Comparison of ENCODE assay signal across 13 mouse cellular contexts in genomic region chr5:92484880-92485279, GRCm38 (mm10). TPM values are rescaled to one million over a fixed set of nuclear protein-coding genes. Genes with fewer than 3 reads are reported as not detected.
DNase-seq lines count a peak whose midpoint lies in the region; ATAC-seq and TF ChIP-seq lines count a peak whose summit lies in the region.
"Had no signal": no experiment of that assay in that cellular context is flagged by ENCODE, and none has a peak within 500 bp of the region (broad histone marks: within the 10 kb centered on the region; RNA-seq: fewer than 3 reads in every experiment).

No protein-coding gene starts in this region.

- peak overlapping the region; percentile 62 for H3K4me2 ChIP-seq in CH12.LX (ENCODE audit: insufficient read depth, low read depth, poor library complexity, severe bottlenecking)
- H3K4me2 ChIP-seq in liver, embryonic 11.5 days: peak overlapping the region; percentile 24; the same call in 1 of the 2 replicates
- H3K4me2 ChIP-seq in forebrain, embryonic 12.5 days: no peak overlapping the region
- H3K4me2 ChIP-seq in hindbrain, embryonic 14.5 days (replicated peaks): no peak overlapping the region
- H3K4me2 ChIP-seq: embryonic facial prominence, embryonic 15.5 days had no signal

- H3K27me3 ChIP-seq in CH12.LX (replicated peaks): no peaks in the 10 kb centered on the region
- H3K27me3 ChIP-seq in liver, embryonic 11.5 days (replicated peaks; ENCODE audit: control insufficient read depth, insufficient read depth, low read length): no peaks in the 10 kb centered on the region
- H3K27me3 ChIP-seq in thymus, adult 2 months (ENCODE audit: control insufficient read depth, insufficient read depth, low read length): no peaks in the 10 kb centered on the region
- H3K27me3 ChIP-seq in forebrain, embryonic 12.5 days: no peaks in the 10 kb centered on the region
- H3K27me3 ChIP-seq in hindbrain, embryonic 14.5 days (ENCODE audit: control insufficient read depth, insufficient read depth, low read length): no peaks in the 10 kb centered on the region
- H3K27me3 ChIP-seq: embryonic facial prominence, embryonic 15.5 days had no signal

- H3K9me3 ChIP-seq in CH12.LX (replicated peaks; ENCODE audit: low read length): peaks cover 10% of the 10 kb centered on the region
- no peaks in the 10 kb centered on the region for H3K9me3 ChIP-seq in liver, embryonic 11.5 days (ENCODE audit: control insufficient read depth, low read length)
- no peaks in the 10 kb centered on the region; the same call in 1 of the 2 replicates for H3K9me3 ChIP-seq in forebrain, embryonic 12.5 days
- peaks cover 6% of the 10 kb centered on the region; the same call in 1 of the 2 replicates for H3K9me3 ChIP-seq in hindbrain, embryonic 14.5 days (ENCODE audit: control insufficient read depth, low read length)
- H3K9me3 ChIP-seq: embryonic facial prominence, embryonic 15.5 days had no signal

- no peaks in the 10 kb centered on the region for H3K79me2 ChIP-seq in CH12.LX (replicated peaks; ENCODE audit: control insufficient read depth, extremely low read depth, insufficient read depth, poor library complexity, severe bottlenecking)

- no peak for TF ChIP-seq EP300 in CH12.LX (IDR thresholded peaks at IDR 0.05; ENCODE audit: low read length)

- no peak for TF ChIP-seq CTCF in CH12.LX (conservative IDR thresholded peaks at IDR 0.05 in 1 of 2, IDR thresholded peaks at IDR 0.05 in 1 of 2; ENCODE audit: low read depth in 2 of 2, low read length in 2 of 2)
- no peak for TF ChIP-seq CTCF in thymus, adult 2 months (IDR thresholded peaks at IDR 0.05; ENCODE audit: borderline replicate concordance, control insufficient read depth, extremely low read depth, insufficient read depth, low read length, poor library complexity)

- ATAC-seq in liver, embryonic 11.5 days (replicated peaks; ENCODE audit: low FRiP score): peak; percentile 43; the same call in 1 of the 2 replicates
- ATAC-seq in forebrain, embryonic 12.5 days (ENCODE audit: low FRiP score): no peak
- no peak for ATAC-seq in hindbrain, embryonic 14.5 days (ENCODE audit: low FRiP score)
- ATAC-seq: hindbrain, embryonic 16.5 days had no signal

- in situ Hi-C loops in CH12.LX (cut with MboI; ENCODE audit: low pct_ligation_motif_present, low pct_unique_long_range_greater_than_20kb, low sequenced_read_pairs): no loop called here

- no peak overlapping the region for H3K9ac ChIP-seq in CH12.LX (ENCODE audit: insufficient read depth, low read depth)
- H3K9ac ChIP-seq in liver, embryonic 11.5 days (ENCODE audit: low read depth, low read length): no peak overlapping the region
- H3K9ac ChIP-seq in forebrain, embryonic 12.5 days: no peak overlapping the region
- no peak overlapping the region for H3K9ac ChIP-seq in hindbrain, embryonic 14.5 days
- H3K9ac ChIP-seq: embryonic facial prominence, embryonic 15.5 days; liver, embryonic 14.5 days had no signal

- H3K4me3 ChIP-seq in CH12.LX (replicated peaks in 1 of 3; ENCODE audit: low read depth in 2 of 3, low read length in 2 of 3, poor library complexity in 1 of 3): no peak overlapping the region
- H3K4me3 ChIP-seq in liver, embryonic 11.5 days (ENCODE audit: low read depth, low read length): no peak overlapping the region
- no peak overlapping the region for H3K4me3 ChIP-seq in thymus, adult 2 months (ENCODE audit: control insufficient read depth, insufficient read depth, low read length)
- no peak overlapping the region for H3K4me3 ChIP-seq in forebrain, embryonic 12.5 days (replicated peaks)
- H3K4me3 ChIP-seq in hindbrain, embryonic 14.5 days (replicated peaks; ENCODE audit: low read length): no peak overlapping the region
- H3K4me3 ChIP-seq: embryonic facial prominence, embryonic 15.5 days; left cerebral cortex, adult 2 months had no signal

- WGBS in liver, embryonic 11.5 days: 42% methylated on average over 7 of the region's 7 CpGs
- 30% methylated on average over 7 of the region's 7 CpGs for WGBS in thymus, adult 2 months
- WGBS in forebrain, embryonic 12.5 days: 69% methylated on average over 7 of the region's 7 CpGs
- WGBS in hindbrain, embryonic 14.5 days: 70% methylated on average over 7 of the region's 7 CpGs

- no peak overlapping the region for H3K27ac ChIP-seq in CH12.LX (ENCODE audit: insufficient read depth, low read depth)
- no peak overlapping the region for H3K27ac ChIP-seq in liver, embryonic 11.5 days (ENCODE audit: low read depth, low read length)
- H3K27ac ChIP-seq in thymus, adult 2 months (ENCODE audit: control insufficient read depth, insufficient read depth, low read length): peak overlapping the region; percentile 53
- no peak overlapping the region for H3K27ac ChIP-seq in forebrain, embryonic 12.5 days
- no peak overlapping the region for H3K27ac ChIP-seq in hindbrain, embryonic 14.5 days
- H3K27ac ChIP-seq: embryonic facial prominence, embryonic 15.5 days; left cerebral cortex, adult 2 months; liver, embryonic 14.5 days had no signal

- dilution Hi-C loops in CH12.LX (cut with MboI; ENCODE audit: extremely low pct_ligation_motif_present, extremely low pct_unique_long_range_greater_than_20kb, low sequenced_read_pairs): no loop called here

- TF ChIP-seq RAD21 in CH12.LX (IDR thresholded peaks at IDR 0.05; ENCODE audit: low read depth, low read length): no peak

- H3K4me1 ChIP-seq in CH12.LX (ENCODE audit: control insufficient read depth in 1 of 2, insufficient read depth in 2 of 2): peaks cover 15 to 38% of the 10 kb centered on the region in 2 experiments
- peaks cover 7% of the 10 kb centered on the region for H3K4me1 ChIP-seq in liver, embryonic 11.5 days (replicated peaks; ENCODE audit: control insufficient read depth, insufficient read depth, low read length)
- peaks cover 25% of the 10 kb centered on the region for H3K4me1 ChIP-seq in thymus, adult 2 months (replicated peaks; ENCODE audit: control insufficient read depth, insufficient read depth, low read length)
- H3K4me1 ChIP-seq in forebrain, embryonic 12.5 days: no peaks in the 10 kb centered on the region
- H3K4me1 ChIP-seq in hindbrain, embryonic 14.5 days (replicated peaks; ENCODE audit: control insufficient read depth, insufficient read depth, low read length): no peaks in the 10 kb centered on the region; the same call in 1 of the 2 replicates

- H3K36me3 ChIP-seq in CH12.LX (replicated peaks in 1 of 2; ENCODE audit: control insufficient read depth in 1 of 2, insufficient read depth in 1 of 2, low read length in 1 of 2): peaks cover 0 to 21% of the 10 kb centered on the region in 2 experiments
- peaks cover 11% of the 10 kb centered on the region for H3K36me3 ChIP-seq in liver, embryonic 11.5 days (ENCODE audit: control insufficient read depth, insufficient read depth, low read length)
- H3K36me3 ChIP-seq in thymus, adult 2 months (ENCODE audit: control insufficient read depth, insufficient read depth, low read length): peaks cover 19% of the 10 kb centered on the region
- H3K36me3 ChIP-seq in forebrain, embryonic 12.5 days (replicated peaks): peaks cover 35% of the 10 kb centered on the region
- peaks cover 33% of the 10 kb centered on the region for H3K36me3 ChIP-seq in hindbrain, embryonic 14.5 days (replicated peaks; ENCODE audit: control insufficient read depth, insufficient read depth)

- peak; percentile 53; the same call in 1 of the 2 replicates for TF ChIP-seq POLR2A in CH12.LX (IDR thresholded peaks at IDR 0.05; ENCODE audit: low read depth, low read length)
- no peak for TF ChIP-seq POLR2A in thymus, adult 2 months (IDR thresholded peaks at IDR 0.05; ENCODE audit: control insufficient read depth, extremely low read depth, insufficient read depth, low read length, poor library complexity)

- DNase-seq in heart, adult 11 months: peak; percentile 79
- DNase-seq in heart, adult 18-20 months: no peak
- DNase-seq in CH12.LX (ENCODE audit: extremely low read depth): peak; percentile 74
- no peak for DNase-seq in liver, embryonic 11.5 days (ENCODE audit: low spot score)
- DNase-seq in thymus, adult 2 months: peak; percentile 74
- no peak for DNase-seq in hindbrain, embryonic 14.5 days (ENCODE audit: low spot score)
- DNase-seq in adrenal gland, adult (ENCODE audit: inconsistent age in 2 of 2, low spot score in 1 of 2): no peak
- DNase-seq: cerebellum, postnatal 25 days had no signal

TF ChIP-seq in CH12.LX, 34 proteins besides CTCF, POLR2A, EP300 and RAD21 (continues in another document):
- TF ChIP-seq E2F4 (IDR thresholded peaks at IDR 0.05; ENCODE audit: insufficient replicate concordance, low read depth, low read length) (no peak), IRF4 (IDR thresholded peaks at IDR 0.05; ENCODE audit: low read depth, low read length) (0 out of 2 replicates have a peak, but pooled peaks have one; percentile 30), POLR2AphosphoS2 (IDR thresholded peaks at IDR 0.05; ENCODE audit: low read depth, low read length) (no peak), UBTF (IDR thresholded peaks at IDR 0.05; ENCODE audit: low read depth, low read length) (no peak), MAFK (IDR thresholded peaks at IDR 0.05; ENCODE audit: insufficient replicate concordance, low read length) (no peak), JUN (IDR thresholded peaks at IDR 0.05; ENCODE audit: insufficient read depth, low read depth, low read length) (no peak), MAX (IDR thresholded peaks at IDR 0.05; ENCODE audit: low read length) (no peak), KAT2A (IDR thresholded peaks at IDR 0.05; ENCODE audit: insufficient replicate concordance, low read length) (no peak), SMC3 (IDR thresholded peaks at IDR 0.05; ENCODE audit: low read depth, low read length) (no peak), TBP (conservative IDR thresholded peaks at IDR 0.05; ENCODE audit: low read depth, low read length) (no peak)

RNA-seq across cellular contexts. Expression of gene Scarb2, which starts 21.8 kb away (rescaled TPM):
- total RNA-seq in heart, adult 18-20 months (2021): 10 to 100 TPM; 79.5 to 88.4 TPM
- total RNA-seq in CH12.LX (2012; rRNA removed) (6.0 and 9.2 TPM in 2 replicates), CH12.LX (2014; rRNA removed) (9.5 and 11.2 TPM in 2 replicates)
- 6.5 and 7.2 TPM in 2 replicates for polyA plus RNA-seq in CH12.LX (2012; ENCODE audit: insufficient read length, low read depth)
- polyA plus RNA-seq in liver, embryonic 11.5 days (2014; fragmentation: Nextera tagmentation; extraction: Ambion mirVana): 5.7 and 7.0 TPM in 2 replicates
- polyA plus RNA-seq in thymus, adult 2 months (2012; rRNA removed): 40.2 and 40.9 TPM in 2 replicates
- polyA plus RNA-seq in forebrain, embryonic 12.5 days (2016; fragmentation: Nextera tagmentation; extraction: Ambion mirVana): 16.6 and 17.9 TPM in 2 replicates
- 18.9 and 20.2 TPM in 2 replicates for polyA plus RNA-seq in hindbrain, embryonic 14.5 days (2014; fragmentation: Nextera tagmentation; extraction: Ambion mirVana)

RNA-seq across cellular contexts. Expression of gene Nup54, which starts 49.9 kb away (rescaled TPM):
- total RNA-seq in heart, adult 18-20 months (2021): 10 to 100 TPM; 19.1 to 21.9 TPM
- 41.9 and 43.7 TPM in 2 replicates for total RNA-seq in CH12.LX (2012; rRNA removed)
- 90.5 and 101 TPM in 2 replicates for total RNA-seq in CH12.LX (2014; rRNA removed)
- polyA plus RNA-seq in CH12.LX (2012; ENCODE audit: insufficient read length, low read depth): 66.4 and 72.5 TPM in 2 replicates
- 72.5 and 82.5 TPM in 2 replicates for polyA plus RNA-seq in liver, embryonic 11.5 days (2014; fragmentation: Nextera tagmentation; extraction: Ambion mirVana)
- polyA plus RNA-seq in thymus, adult 2 months (2012; rRNA removed): 26.9 and 34.6 TPM in 2 replicates
- 57.3 and 58.4 TPM in 2 replicates for polyA plus RNA-seq in forebrain, embryonic 12.5 days (2016; fragmentation: Nextera tagmentation; extraction: Ambion mirVana)
- 51.5 and 59.4 TPM in 2 replicates for polyA plus RNA-seq in hindbrain, embryonic 14.5 days (2014; fragmentation: Nextera tagmentation; extraction: Ambion mirVana)

Comparison
In these comparisons a context has a peak if more than half of its experiments do, and no peak if none do; other contexts are left out.
1. DNase-seq: peak in heart, adult 11 months (single experiment), CH12.LX (single experiment) and thymus, adult 2 months (single experiment); none in heart, adult 18-20 months (0 of 2), liver, embryonic 11.5 days (single experiment), hindbrain, embryonic 14.5 days (single experiment) and adrenal gland, adult (0 of 2).
2. H3K4me2 ChIP-seq: peak in CH12.LX (single experiment) and liver, embryonic 11.5 days (single experiment); none in forebrain, embryonic 12.5 days (single experiment) and hindbrain, embryonic 14.5 days (single experiment).